Mouse (Mus musculus): ENCODE results near the gene Chrm3. TPM values are rescaled to one million over a fixed set of nuclear protein-coding genes. Genes with fewer than 3 reads are reported as not detected.

Chrm3 gene
- polyA plus RNA-seq, 1 experiment from 2014 or later, result 0.13 TPM

GRCm38 (mm10) chr13:10025134-10025533, 335.5 kb downstream of the Chrm3 start:
- Histone ChIP-seq H3K9ac (ENCODE audit: low read length) (no peak overlapping the region), H3K27ac (replicated peaks; ENCODE audit: low read depth, low read length) (no peak overlapping the region), H3K4me3 (ENCODE audit: low read depth, low read length) (no peak overlapping the region), H3K36me3 (ENCODE audit: control insufficient read depth, insufficient read depth, low read length) (no peaks in the 10 kb centered on the region), H3K4me1 (ENCODE audit: control insufficient read depth, insufficient read depth, low read length) (no peaks in the 10 kb centered on the region), H3K9me3 (ENCODE audit: control insufficient read depth, low read length) (no peaks in the 10 kb centered on the region), H3K4me2 (ENCODE audit: low read depth, severe bottlenecking) (no peak overlapping the region), H3K27me3 (ENCODE audit: control insufficient read depth, insufficient read depth, low read length) (no peaks in the 10 kb centered on the region)
- no peak for DNase-seq (ENCODE audit: low spot score)
- 88% methylated on average over 3 of the region's 3 CpGs for WGBS
- no peak for ATAC-seq (ENCODE audit: insufficient number of reproducible peaks, low FRiP score, low TSS enrichment, low read depth)

- Histone ChIP-seq H3K9ac (ENCODE audit: low read length) (no peak overlapping the region), H3K27me3 (ENCODE audit: control insufficient read depth, insufficient read depth, low read length) (no peaks in the 10 kb centered on the region), H3K4me3 (ENCODE audit: low read depth, low read length) (no peak overlapping the region), H3K36me3 (ENCODE audit: control insufficient read depth, insufficient read depth, low read length) (no peaks in the 10 kb centered on the region), H3K9me3 (ENCODE audit: control insufficient read depth, low read length) (no peaks in the 10 kb centered on the region), H3K4me2 (ENCODE audit: low read depth, severe bottlenecking) (no peak overlapping the region), H3K4me1 (ENCODE audit: control insufficient read depth, insufficient read depth, low read length) (no peaks in the 10 kb centered on the region), H3K27ac (replicated peaks; ENCODE audit: low read depth, low read length) (no peak overlapping the region)
- WGBS, result 84% methylated on average over 2 of the region's 2 CpGs
- ATAC-seq (ENCODE audit: insufficient number of reproducible peaks, low FRiP score, low TSS enrichment, low read depth), result no peak
- no peak for DNase-seq (ENCODE audit: low spot score)
These were observed 337.5 kb downstream of the Chrm3 start for GRCm38 (mm10) chr13:10023112-10023511.

- H3K4me3 ChIP-seq (ENCODE audit: low read depth, low read length), result no peak overlapping the region
- H3K9me3 ChIP-seq (ENCODE audit: control insufficient read depth, low read length), result no peaks in the 10 kb centered on the region
- no peak overlapping the region for H3K27ac ChIP-seq (replicated peaks; ENCODE audit: low read depth, low read length)
- no peak overlapping the region for H3K4me2 ChIP-seq (ENCODE audit: low read depth, severe bottlenecking)
- WGBS, result 67% methylated on average over 1 of the region's 1 CpGs
- ATAC-seq (ENCODE audit: insufficient number of reproducible peaks, low FRiP score, low TSS enrichment, low read depth) (no peak), DNase-seq (ENCODE audit: low spot score) (no peak)
- no peaks in the 10 kb centered on the region for H3K4me1 ChIP-seq (ENCODE audit: control insufficient read depth, insufficient read depth, low read length)
- no peak overlapping the region for H3K9ac ChIP-seq (ENCODE audit: low read length)
- H3K27me3 ChIP-seq (ENCODE audit: control insufficient read depth, insufficient read depth, low read length), result no peaks in the 10 kb centered on the region
- no peaks in the 10 kb centered on the region for H3K36me3 ChIP-seq (ENCODE audit: control insufficient read depth, insufficient read depth, low read length)
These were observed 341.4 kb downstream of the Chrm3 start for GRCm38 (mm10) chr13:10019252-10019651.

GRCm38 (mm10) chr13:10002916-10003315, 357.7 kb downstream of the Chrm3 start:
- 76% methylated on average over 4 of the region's 4 CpGs for WGBS
- Histone ChIP-seq H3K9ac (ENCODE audit: low read length) (no peak overlapping the region), H3K36me3 (ENCODE audit: control insufficient read depth, insufficient read depth, low read length) (no peaks in the 10 kb centered on the region), H3K4me2 (ENCODE audit: low read depth, severe bottlenecking) (no peak overlapping the region), H3K4me3 (ENCODE audit: low read depth, low read length) (no peak overlapping the region), H3K4me1 (ENCODE audit: control insufficient read depth, insufficient read depth, low read length) (no peaks in the 10 kb centered on the region), H3K9me3 (ENCODE audit: control insufficient read depth, low read length) (no peaks in the 10 kb centered on the region), H3K27ac (replicated peaks; ENCODE audit: low read depth, low read length) (no peak overlapping the region), H3K27me3 (ENCODE audit: control insufficient read depth, insufficient read depth, low read length) (no peaks in the 10 kb centered on the region)
- no peak for DNase-seq (ENCODE audit: low spot score)
- ATAC-seq (ENCODE audit: insufficient number of reproducible peaks, low FRiP score, low TSS enrichment, low read depth), result no peak

GRCm38 (mm10) chr13:9997664-9998328, 362.9 kb downstream of the Chrm3 start:
- no peaks in the 10 kb centered on the region for H3K27me3 ChIP-seq (ENCODE audit: control insufficient read depth, insufficient read depth, low read length)
- no peak for ATAC-seq (ENCODE audit: insufficient number of reproducible peaks, low FRiP score, low TSS enrichment, low read depth)

GRCm38 (mm10) chr13:9995852-9996251, 364.8 kb downstream of the Chrm3 start:
- Histone ChIP-seq H3K9me3 (ENCODE audit: control insufficient read depth, low read length) (no peaks in the 10 kb centered on the region), H3K27ac (replicated peaks; ENCODE audit: low read depth, low read length) (no peak overlapping the region), H3K9ac (ENCODE audit: low read length) (no peak overlapping the region), H3K4me1 (ENCODE audit: control insufficient read depth, insufficient read depth, low read length) (no peaks in the 10 kb centered on the region), H3K4me2 (ENCODE audit: low read depth, severe bottlenecking) (no peak overlapping the region), H3K27me3 (ENCODE audit: control insufficient read depth, insufficient read depth, low read length) (no peaks in the 10 kb centered on the region), H3K36me3 (ENCODE audit: control insufficient read depth, insufficient read depth, low read length) (no peaks in the 10 kb centered on the region), H3K4me3 (ENCODE audit: low read depth, low read length) (no peak overlapping the region)
- WGBS, result 86% methylated on average over 1 of the region's 1 CpGs
- ATAC-seq (ENCODE audit: insufficient number of reproducible peaks, low FRiP score, low TSS enrichment, low read depth) (no peak), DNase-seq (ENCODE audit: low spot score) (no peak)

More at GRCm38 (mm10) chr13:9997664-9998328, 362.9 kb downstream of the Chrm3 start:
- Histone ChIP-seq H3K4me1 (ENCODE audit: control insufficient read depth, insufficient read depth, low read length) (no peaks in the 10 kb centered on the region), H3K4me3 (ENCODE audit: low read depth, low read length) (no peak overlapping the region), H3K27ac (replicated peaks; ENCODE audit: low read depth, low read length) (no peak overlapping the region), H3K9me3 (ENCODE audit: control insufficient read depth, low read length) (no peaks in the 10 kb centered on the region), H3K36me3 (ENCODE audit: control insufficient read depth, insufficient read depth, low read length) (no peaks in the 10 kb centered on the region), H3K4me2 (ENCODE audit: low read depth, severe bottlenecking) (no peak overlapping the region), H3K9ac (ENCODE audit: low read length) (no peak overlapping the region)
- no peak for DNase-seq (ENCODE audit: low spot score)
- WGBS, result 79% methylated on average over 2 of the region's 2 CpGs

GRCm38 (mm10) chr13:9993571-9993970, 367.1 kb downstream of the Chrm3 start:
- Histone ChIP-seq H3K36me3 (ENCODE audit: control insufficient read depth, insufficient read depth, low read length) (no peaks in the 10 kb centered on the region), H3K9me3 (ENCODE audit: control insufficient read depth, low read length) (no peaks in the 10 kb centered on the region), H3K4me3 (ENCODE audit: low read depth, low read length) (no peak overlapping the region), H3K27me3 (ENCODE audit: control insufficient read depth, insufficient read depth, low read length) (no peaks in the 10 kb centered on the region), H3K4me1 (ENCODE audit: control insufficient read depth, insufficient read depth, low read length) (no peaks in the 10 kb centered on the region), H3K27ac (replicated peaks; ENCODE audit: low read depth, low read length) (no peak overlapping the region), H3K9ac (ENCODE audit: low read length) (no peak overlapping the region), H3K4me2 (ENCODE audit: low read depth, severe bottlenecking) (no peak overlapping the region)
- WGBS, result 94% methylated on average over 3 of the region's 3 CpGs
- ATAC-seq (ENCODE audit: insufficient number of reproducible peaks, low FRiP score, low TSS enrichment, low read depth) (no peak), DNase-seq (ENCODE audit: low spot score) (no peak)

GRCm38 (mm10) chr13:9992640-9993039, 368.0 kb downstream of the Chrm3 start:
- H3K36me3 ChIP-seq (ENCODE audit: control insufficient read depth, insufficient read depth, low read length), result no peaks in the 10 kb centered on the region
- H3K9me3 ChIP-seq (ENCODE audit: control insufficient read depth, low read length), result no peaks in the 10 kb centered on the region
- no peaks in the 10 kb centered on the region for H3K4me1 ChIP-seq (ENCODE audit: control insufficient read depth, insufficient read depth, low read length)
- H3K9ac ChIP-seq (ENCODE audit: low read length), result no peak overlapping the region
- H3K4me2 ChIP-seq (ENCODE audit: low read depth, severe bottlenecking), result no peak overlapping the region
- no peak overlapping the region for H3K27ac ChIP-seq (replicated peaks; ENCODE audit: low read depth, low read length)
- WGBS, result 79% methylated on average over 2 of the region's 2 CpGs
- H3K4me3 ChIP-seq (ENCODE audit: low read depth, low read length), result no peak overlapping the region
- DNase-seq (ENCODE audit: low spot score) (no peak), ATAC-seq (ENCODE audit: insufficient number of reproducible peaks, low FRiP score, low TSS enrichment, low read depth) (no peak)
- no peaks in the 10 kb centered on the region for H3K27me3 ChIP-seq (ENCODE audit: control insufficient read depth, insufficient read depth, low read length)

- H3K27me3 ChIP-seq (ENCODE audit: control insufficient read depth, insufficient read depth, low read length), result no peaks in the 10 kb centered on the region
- no peak overlapping the region for H3K4me2 ChIP-seq (ENCODE audit: low read depth, severe bottlenecking)
- no peak overlapping the region for H3K27ac ChIP-seq (replicated peaks; ENCODE audit: low read depth, low read length)
- H3K9ac ChIP-seq (ENCODE audit: low read length), result no peak overlapping the region
- ATAC-seq (ENCODE audit: insufficient number of reproducible peaks, low FRiP score, low TSS enrichment, low read depth) (no peak), DNase-seq (ENCODE audit: low spot score) (no peak)
- H3K4me3 ChIP-seq (ENCODE audit: low read depth, low read length), result no peak overlapping the region
- no peaks in the 10 kb centered on the region for H3K36me3 ChIP-seq (ENCODE audit: control insufficient read depth, insufficient read depth, low read length)
- H3K4me1 ChIP-seq (ENCODE audit: control insufficient read depth, insufficient read depth, low read length), result no peaks in the 10 kb centered on the region
- WGBS, result 88% methylated on average over 6 of the region's 6 CpGs
- H3K9me3 ChIP-seq (ENCODE audit: control insufficient read depth, low read length), result no peaks in the 10 kb centered on the region
These were observed 375.0 kb downstream of the Chrm3 start for GRCm38 (mm10) chr13:9985648-9986047.

Data from limb, embryonic 11.5 days (tissue).